Mouse (Mus musculus): ENCODE data around the gene Acta1. TPM values are rescaled to one million over a fixed set of nuclear protein-coding genes. Genes with fewer than 3 reads are reported as not detected.

The Acta1 gene
- 0.35 TPM for polyA plus RNA-seq (2014; fragmentation: Illumina TruSeq; extraction: RNeasy Lipid Tissue Mini Kit (QIAGEN cat#74804); ENCODE audit: insufficient read depth, low read depth, low replicate concordance)

DNA sequence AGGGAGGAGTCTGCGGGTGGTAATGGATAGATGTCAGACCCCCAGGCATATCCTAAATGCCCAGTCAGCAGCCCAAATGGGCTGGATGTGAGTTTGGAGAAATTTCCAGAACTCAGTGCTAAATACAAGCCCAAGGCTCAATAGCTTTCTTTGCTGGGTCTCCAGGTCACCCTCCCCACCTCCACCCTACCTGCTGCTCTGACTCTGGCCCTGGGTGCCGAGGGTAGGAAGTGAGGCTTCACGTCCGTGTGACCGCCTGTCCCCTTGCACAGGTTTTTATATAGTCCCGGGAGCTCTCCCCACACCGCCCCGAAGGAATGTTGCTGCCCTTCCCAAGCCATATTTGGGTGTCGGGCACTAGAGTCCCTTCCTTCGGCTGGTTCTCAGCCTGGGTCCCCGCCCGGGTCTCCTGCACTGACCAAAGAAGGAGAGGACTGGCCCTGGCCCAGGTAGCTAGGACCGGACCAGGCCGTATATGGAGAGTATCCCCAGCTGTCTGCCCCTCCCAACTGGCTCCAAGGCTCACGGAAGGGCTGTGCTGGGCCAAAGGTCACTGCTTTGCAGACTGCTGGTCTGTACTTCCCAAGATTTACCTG is at the start of gene Acta1:
Gene Acta1, minus strand, starts transcription at position 250 of the 596 bp plus-strand sequence.

DNA sequence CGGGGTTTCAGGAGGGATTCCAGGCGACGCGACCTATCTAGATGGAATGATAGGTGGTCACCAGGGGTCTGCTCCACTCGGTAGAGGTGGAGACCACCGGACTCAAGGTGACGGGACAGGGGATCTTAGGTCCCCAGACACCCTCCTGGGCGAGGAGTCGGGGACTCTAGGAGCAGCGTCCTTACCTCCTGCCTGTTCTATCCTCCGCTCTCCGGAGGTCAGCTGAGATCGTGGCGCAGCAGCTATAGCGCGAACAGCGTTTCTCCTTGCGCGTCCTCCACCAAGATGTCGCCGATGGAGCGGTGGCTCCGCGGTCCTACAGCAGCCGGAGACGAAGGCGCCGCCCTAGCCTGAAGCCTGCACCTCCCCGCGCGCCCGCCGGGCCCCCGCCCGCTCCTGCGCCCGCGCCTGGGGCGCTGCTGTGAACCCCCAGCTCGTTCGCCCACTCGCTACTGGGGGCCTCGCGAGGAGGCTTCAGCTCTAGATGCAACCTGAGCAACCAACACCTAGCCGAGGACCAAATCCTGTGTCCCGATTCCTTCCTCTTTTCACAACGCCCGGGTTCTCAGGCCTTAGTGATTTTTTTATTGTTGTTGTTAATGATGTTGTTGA is 34.8 kb downstream of the Acta1 start, which contains the start of gene Ccsap:
Gene Ccsap, minus strand, starts transcription at position 562 of the 612 bp plus-strand sequence.

Other genes starting within 250 kb of the Acta1 start
- 8.0 TPM for gene Rhou, start 240.8 kb downstream of the Acta1 start, polyA plus RNA-seq (2014; fragmentation: Illumina TruSeq; extraction: RNeasy Lipid Tissue Mini Kit (QIAGEN cat#74804); ENCODE audit: insufficient read depth, low read depth, low replicate concordance)
- 8.4 TPM for gene Rab4a, start 88.8 kb downstream of the Acta1 start, polyA plus RNA-seq (2014; fragmentation: Illumina TruSeq; extraction: RNeasy Lipid Tissue Mini Kit (QIAGEN cat#74804); ENCODE audit: insufficient read depth, low read depth, low replicate concordance)
- gene Ccsap, start 34.5 kb downstream of the Acta1 start, polyA plus RNA-seq (2014; fragmentation: Illumina TruSeq; extraction: RNeasy Lipid Tissue Mini Kit (QIAGEN cat#74804); ENCODE audit: insufficient read depth, low read depth, low replicate concordance): 0.55 TPM
- 8.5 TPM for gene Nup133, start 54.5 kb upstream of the Acta1 start, polyA plus RNA-seq (2014; fragmentation: Illumina TruSeq; extraction: RNeasy Lipid Tissue Mini Kit (QIAGEN cat#74804); ENCODE audit: insufficient read depth, low read depth, low replicate concordance)
- gene Abcb10, start 88.4 kb upstream of the Acta1 start, polyA plus RNA-seq (2014; fragmentation: Illumina TruSeq; extraction: RNeasy Lipid Tissue Mini Kit (QIAGEN cat#74804); ENCODE audit: insufficient read depth, low read depth, low replicate concordance): 7.6 TPM
- gene Taf5l, start 126.6 kb upstream of the Acta1 start, polyA plus RNA-seq (2014; fragmentation: Illumina TruSeq; extraction: RNeasy Lipid Tissue Mini Kit (QIAGEN cat#74804); ENCODE audit: insufficient read depth, low read depth, low replicate concordance): 15.0 TPM
- gene Urb2, start 126.8 kb upstream of the Acta1 start, polyA plus RNA-seq (2014; fragmentation: Illumina TruSeq; extraction: RNeasy Lipid Tissue Mini Kit (QIAGEN cat#74804); ENCODE audit: insufficient read depth, low read depth, low replicate concordance): 2.2 TPM

Measured in lung, adult 10 weeks (tissue).